Mouse (Mus musculus) megakaryocyte, adult 5-6 weeks (primary cell): ENCODE results near the gene Dnmt3l. TPM values are rescaled to one million over a fixed set of nuclear protein-coding genes. Genes with fewer than 3 reads are reported as not detected.
"Not testable (repeated sequence)": the region's sequence is repeated elsewhere in the genome, so short reads cannot be mapped to it uniquely, and the experiment has no call there.

Source experiments
- ATAC-seq: 2 replicates; pipeline ENCODE4 v1.8.0; 2016; ENCODE audit warnings: mild to moderate bottlenecking, inconsistent platforms; ENCODE audit not compliant: poor library complexity, severe bottlenecking
- total RNA-seq, 2 experiments: library from RNA; stranded (forward) in 1 of 2; stranded (reverse) in 1 of 2; fragments of 153-499, 151-499 nt in 1 of 2; fragments of 221-1000, 200-1000 nt in 1 of 2; gene quantifications; 2 replicates each; pipeline versions ENCODE4 v1.2.3 to v1.2.4; 2015 to 2017

Dnmt3l gene
- total RNA-seq, 2 experiments from 2014 or later: 0.37 to 2.5 TPM

DNA sequence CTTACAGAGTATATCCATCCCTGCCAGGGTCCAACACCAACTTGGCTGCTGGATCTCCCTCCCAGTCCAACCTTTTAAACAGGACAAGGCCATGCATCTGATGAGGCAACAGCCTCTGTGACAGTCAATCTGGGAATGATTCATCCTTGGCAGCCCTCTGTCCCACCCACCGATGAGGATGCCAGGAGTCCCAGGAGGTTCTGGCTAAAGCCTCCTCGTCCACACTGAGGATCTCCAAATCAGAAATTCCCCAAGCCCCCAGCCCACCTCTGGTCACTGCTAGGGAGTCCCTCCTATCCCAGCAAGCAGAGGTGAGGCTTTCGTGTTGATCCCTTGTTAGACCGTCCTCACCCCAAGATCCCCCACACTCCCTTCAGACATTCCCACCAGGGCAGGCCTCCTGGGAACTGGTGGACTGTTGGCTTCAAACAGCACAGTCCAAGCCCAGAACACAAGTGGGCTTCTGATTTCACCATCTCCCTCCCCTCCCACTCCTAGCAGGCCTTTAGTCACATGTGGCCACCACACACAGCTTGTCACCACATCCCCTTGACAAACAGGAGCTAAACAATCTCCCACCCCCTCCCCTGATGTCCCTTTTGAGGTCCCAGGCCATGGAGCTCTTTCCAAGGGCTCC is 38.3 kb downstream of the Dnmt3l start:
- no peak for ATAC-seq

DNA sequence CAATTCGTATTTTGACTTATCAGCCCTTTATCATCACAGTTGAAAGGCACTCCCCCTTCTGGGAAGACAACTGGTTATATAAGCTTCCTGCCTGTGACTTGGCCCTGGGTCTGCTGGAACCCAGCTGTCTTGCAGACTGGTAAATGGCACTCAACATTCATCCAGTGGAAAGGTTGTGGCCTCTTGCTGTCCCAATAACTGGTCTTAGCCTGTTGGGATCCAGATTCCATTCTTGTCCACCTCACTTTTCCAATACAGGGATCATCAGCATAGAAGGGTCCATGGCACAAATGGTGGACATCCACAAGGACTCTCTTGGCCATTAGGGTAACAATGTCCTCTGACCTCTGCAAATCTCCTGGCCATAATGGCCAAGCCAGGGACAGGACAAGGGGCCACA is 42.3 kb downstream of the Dnmt3l start:
- ATAC-seq: no peak

DNA sequence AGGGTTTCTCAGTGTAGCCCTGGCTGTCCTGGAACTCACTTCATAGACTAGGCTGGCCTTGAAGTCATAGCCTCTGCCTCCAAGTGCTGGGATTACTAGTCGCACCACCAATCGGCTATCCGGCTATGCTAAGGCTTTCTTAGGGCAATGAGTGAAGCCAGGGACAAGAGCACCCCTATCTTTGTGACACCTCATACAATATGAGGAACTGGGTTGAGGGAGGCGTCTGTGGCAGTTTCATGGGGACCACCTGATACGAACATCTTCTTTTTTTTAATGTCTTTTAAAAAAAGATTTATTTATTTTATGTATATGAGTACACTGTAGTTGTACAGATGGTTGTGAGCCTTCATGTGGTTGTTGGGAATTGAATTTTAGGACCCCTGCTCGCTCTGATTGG is 44.0 kb downstream of the Dnmt3l start:
- ATAC-seq: no peak

DNA sequence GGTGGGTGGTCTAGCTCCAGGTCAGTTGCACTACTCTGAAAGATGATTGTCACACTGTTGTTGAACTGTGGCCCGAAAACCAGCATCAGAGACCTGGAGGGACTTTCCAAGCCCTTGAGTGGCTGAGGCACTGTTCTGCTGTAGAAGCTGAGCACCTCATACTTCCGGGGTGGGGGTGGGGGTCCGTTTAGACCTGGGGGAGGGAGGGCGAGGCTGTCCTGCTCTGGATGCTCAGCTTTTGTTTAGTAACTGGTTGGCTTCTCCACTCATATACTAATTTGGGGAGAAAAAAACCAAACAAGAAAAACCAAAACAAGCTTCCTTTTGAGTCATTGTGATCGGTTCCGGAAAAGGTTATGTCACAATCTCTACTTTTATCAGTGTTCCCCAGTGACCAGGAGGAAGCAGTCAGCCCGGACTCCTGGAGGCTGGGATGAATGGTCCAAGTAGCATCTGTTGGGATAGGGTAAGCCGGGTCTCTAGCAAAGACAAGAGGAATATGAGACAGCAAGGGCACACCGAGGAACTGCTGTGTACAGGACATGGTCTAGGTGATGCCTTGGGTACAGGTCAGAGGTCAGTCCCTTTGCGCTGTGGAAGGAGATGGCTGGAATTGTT is 44.8 kb downstream of the Dnmt3l start:
- ATAC-seq: peak; percentile 66

- ATAC-seq: peak; percentile 89
Measured at GRCm38 (mm10) chr10:78087101-78087511, 45.4 kb downstream of the Dnmt3l start.

GRCm38 (mm10) chr10:78090246-78090645 is 48.5 kb downstream of the Dnmt3l start:
- peak; percentile 20; the same call in 1 of the 2 replicates for ATAC-seq

GRCm38 (mm10) chr10:78090706-78091491 is 49.2 kb downstream of the Dnmt3l start:
- no peak for ATAC-seq

- ATAC-seq: no peak
Measured at GRCm38 (mm10) chr10:78091865-78092724, 50.3 kb downstream of the Dnmt3l start.

GRCm38 (mm10) chr10:78092725-78093029 is 50.9 kb downstream of the Dnmt3l start:
- no peak for ATAC-seq

DNA sequence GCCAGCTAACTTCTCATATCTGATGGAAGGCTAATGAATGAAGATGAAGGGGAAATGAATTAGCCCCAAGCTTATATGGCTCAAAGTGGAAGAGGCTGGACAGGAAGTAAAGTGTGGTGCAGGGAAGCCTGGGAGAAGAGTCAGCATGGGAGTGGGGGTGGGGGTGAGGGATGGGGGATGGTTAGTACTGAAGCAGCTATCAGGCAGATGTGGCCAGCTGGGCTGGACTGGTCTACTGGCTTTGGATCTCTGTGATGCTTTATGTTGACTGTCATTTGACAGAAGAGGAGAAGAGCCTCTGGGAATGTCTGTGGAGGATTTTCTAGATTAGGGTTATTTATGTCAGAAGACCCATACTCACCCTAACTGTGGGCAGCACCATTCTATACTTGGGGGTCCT is 53.5 kb downstream of the Dnmt3l start:
- no peak for ATAC-seq

GRCm38 (mm10) chr10:78095954-78096931 is 54.5 kb downstream of the Dnmt3l start:
- peak; percentile 93 for ATAC-seq

DNA sequence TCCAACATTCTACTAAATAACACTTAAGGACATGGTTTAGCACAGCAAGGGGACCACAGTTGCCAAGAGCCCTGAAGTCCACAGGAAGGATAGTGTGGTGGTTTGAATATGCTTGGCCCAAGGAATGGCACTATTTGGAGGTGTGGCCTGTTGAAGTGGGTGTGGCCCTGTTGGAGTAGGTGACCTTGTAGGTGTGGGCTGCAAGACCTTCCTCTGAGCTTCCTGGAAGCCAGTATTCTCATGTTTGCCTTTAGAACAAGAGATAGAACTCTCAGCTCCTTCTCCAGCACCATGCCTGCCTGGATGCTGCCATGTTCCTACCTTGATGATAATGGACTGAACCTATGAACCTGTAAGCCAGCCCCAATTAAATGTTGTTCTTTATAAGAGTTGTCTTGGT is 58.1 kb downstream of the Dnmt3l start:
- ATAC-seq: not testable (repeated sequence)

- ATAC-seq: no peak
Measured at GRCm38 (mm10) chr10:78100989-78101780, 59.4 kb downstream of the Dnmt3l start.

- no peak for ATAC-seq
Measured at GRCm38 (mm10) chr10:78104555-78105490, 63.1 kb downstream of the Dnmt3l start.

GRCm38 (mm10) chr10:78105548-78105947 is 63.8 kb downstream of the Dnmt3l start:
- peak; percentile 87 for ATAC-seq
